Mouse (Mus musculus): ENCODE data around the gene Pomgnt2.

DNA sequence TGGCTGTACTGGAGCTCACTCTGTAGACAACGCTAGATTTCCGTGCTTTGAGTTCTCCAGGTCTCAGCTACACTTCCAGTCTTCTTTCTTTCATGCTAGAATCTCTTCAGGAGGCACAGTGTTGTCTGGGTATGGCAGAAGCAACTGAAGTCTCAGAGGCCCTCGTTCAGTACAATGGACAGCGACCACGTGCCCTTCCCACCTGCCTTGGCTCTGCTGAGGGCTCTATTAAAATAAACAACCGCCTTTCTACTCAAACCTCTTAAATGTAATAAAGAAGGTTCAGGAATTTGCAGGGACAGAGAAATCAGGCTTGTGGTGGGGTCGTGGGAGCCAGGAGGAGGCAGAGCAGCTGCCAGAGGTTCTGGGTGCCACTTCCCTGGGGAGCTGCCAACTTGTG, 9.7 kb upstream of the Pomgnt2 start:
- TF ChIP-seq CTCF (IDR thresholded peaks at IDR 0.05; ENCODE audit: borderline replicate concordance, insufficient read depth, low read length) (no peak), POLR2A (IDR thresholded peaks at IDR 0.05; ENCODE audit: low read depth, low read length) (no peak)
